Comparison of ENCODE assay signal across 12 mouse cellular contexts in the genomic region with DNA sequence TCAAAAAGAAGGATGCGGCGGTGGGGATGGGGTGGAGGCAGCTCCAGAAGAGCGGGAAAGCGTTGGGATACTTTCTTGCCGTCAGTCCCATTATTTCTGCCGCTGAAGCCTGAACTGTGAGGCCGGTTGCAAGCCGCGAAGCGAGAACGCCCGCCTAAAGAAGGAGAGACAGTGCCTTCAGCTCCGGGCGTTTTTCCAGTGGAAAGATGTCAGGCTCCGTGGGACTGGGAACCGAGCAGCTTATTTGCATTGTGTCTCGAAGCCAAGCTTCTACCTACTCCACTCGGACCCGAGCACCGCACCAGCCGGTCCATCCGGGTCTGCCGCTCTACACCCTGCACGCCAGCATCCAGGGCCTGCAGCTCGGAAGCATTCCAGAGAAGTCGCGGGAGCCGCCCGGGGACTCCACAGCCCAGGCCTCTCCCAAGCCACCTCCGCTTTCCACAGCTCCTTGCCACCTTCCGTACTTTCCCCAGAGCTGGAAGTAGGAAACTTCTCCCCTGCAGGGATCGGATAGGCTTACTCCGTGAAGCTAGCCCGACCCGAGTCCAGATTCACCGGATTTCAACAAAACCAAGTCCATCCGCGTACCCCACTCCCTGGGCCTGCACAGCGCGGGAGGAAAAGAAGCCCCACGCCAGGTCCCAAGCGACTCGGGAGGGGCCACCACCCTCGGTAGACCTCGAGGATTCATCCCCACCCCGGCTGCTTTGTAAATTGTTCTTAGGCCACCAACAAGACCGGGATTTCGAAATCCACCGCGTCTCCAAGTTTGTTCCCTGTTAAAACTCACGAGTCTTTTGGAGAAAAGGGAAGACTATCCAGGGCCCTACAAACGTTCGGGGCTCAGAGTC. TPM values are rescaled to one million over a fixed set of nuclear protein-coding genes. Genes with fewer than 3 reads are reported as not detected.
DNase-seq lines count a peak whose midpoint lies in the region; ATAC-seq lines count a peak whose summit lies in the region.
"Had no signal": no experiment of that assay in that cellular context is flagged by ENCODE, and none has a peak within 500 bp of the region (broad histone marks: within the 10 kb centered on the region; RNA-seq: fewer than 3 reads in every experiment).

No protein-coding gene starts in this region.

- H3K9ac ChIP-seq in embryonic facial prominence, embryonic 11.5 days (replicated peaks; ENCODE audit: low read length), result no peak overlapping the region
- no peak overlapping the region; the same call in 1 of the 2 replicates for H3K9ac ChIP-seq in neural tube, embryonic 11.5 days (ENCODE audit: low read length)

- H3K36me3 ChIP-seq in embryonic facial prominence, embryonic 11.5 days (replicated peaks; ENCODE audit: control insufficient read depth, insufficient read depth, low read depth, low read length), result no peaks in the 10 kb centered on the region
- no peaks in the 10 kb centered on the region for H3K36me3 ChIP-seq in neural tube, embryonic 11.5 days (ENCODE audit: control insufficient read depth, insufficient read depth, low read length)

- ATAC-seq in embryonic facial prominence, embryonic 11.5 days (replicated peaks; ENCODE audit: insufficient number of reproducible peaks, low FRiP score, low TSS enrichment, low read depth), result 0 out of 2 replicates have a peak, but pooled peaks have one; percentile 29
- no peak for ATAC-seq in neural tube, embryonic 11.5 days (ENCODE audit: insufficient read depth, low FRiP score, low TSS enrichment)

- H3K4me2 ChIP-seq in embryonic facial prominence, embryonic 11.5 days (ENCODE audit: low read depth, low read length), result peak overlapping the region; percentile 0; the same call in 1 of the 2 replicates
- no peak overlapping the region for H3K4me2 ChIP-seq in neural tube, embryonic 11.5 days (ENCODE audit: low read depth)

- 0 out of 2 replicates have a peak overlapping the region, but pooled peaks have one; percentile 3 for H3K4me3 ChIP-seq in embryonic facial prominence, embryonic 11.5 days (ENCODE audit: low read depth, low read length)
- H3K4me3 ChIP-seq in neural tube, embryonic 11.5 days (ENCODE audit: low read depth, low read length), result no peak overlapping the region

- H3K9me3 ChIP-seq in embryonic facial prominence, embryonic 11.5 days (replicated peaks; ENCODE audit: control insufficient read depth, low read length), result no peaks in the 10 kb centered on the region
- no peaks in the 10 kb centered on the region for H3K9me3 ChIP-seq in neural tube, embryonic 11.5 days (ENCODE audit: control insufficient read depth, low read length)

- DNase-seq in cerebellum, postnatal 25 days, result peak; percentile 16 to 23
- no peak for DNase-seq in cerebellum, postnatal 10 days
- DNase-seq in kidney, postnatal 10 days, result peak; percentile 29
- no peak for DNase-seq in kidney, adult 9 months
- peak; percentile 57 for DNase-seq in embryonic facial prominence, embryonic 11.5 days (ENCODE audit: low spot score)
- DNase-seq in neural tube, embryonic 11.5 days (ENCODE audit: low spot score), result peak; percentile 64
- no peak for DNase-seq in right cerebral cortex, postnatal 10 days (ENCODE audit: low spot score in 2 of 2)
- no peak for DNase-seq in adrenal gland, postnatal 14 days
- DNase-seq: cerebellum, adult 9-11 months; layer of hippocampus, postnatal 36 days; lung, postnatal 4 days had no signal

- H3K27ac ChIP-seq in embryonic facial prominence, embryonic 11.5 days (replicated peaks; ENCODE audit: low read depth, low read length), result no peak overlapping the region
- H3K27ac ChIP-seq in neural tube, embryonic 11.5 days (ENCODE audit: low read depth, low read length), result no peak overlapping the region

- peaks cover 3% of the 10 kb centered on the region; the same call in 1 of the 2 replicates for H3K4me1 ChIP-seq in embryonic facial prominence, embryonic 11.5 days (ENCODE audit: control insufficient read depth, insufficient read depth, low read length)
- no peaks in the 10 kb centered on the region for H3K4me1 ChIP-seq in neural tube, embryonic 11.5 days (ENCODE audit: control insufficient read depth, insufficient read depth, low read length)

- peaks cover 78% of the 10 kb centered on the region for H3K27me3 ChIP-seq in embryonic facial prominence, embryonic 11.5 days (ENCODE audit: control insufficient read depth, insufficient read depth, low read length)
- H3K27me3 ChIP-seq in neural tube, embryonic 11.5 days (ENCODE audit: control insufficient read depth, insufficient read depth, low read length), result peaks cover 94% of the 10 kb centered on the region

- WGBS in embryonic facial prominence, embryonic 11.5 days, result under 1% methylated on average over 53 of the region's 53 CpGs
- WGBS in neural tube, embryonic 11.5 days, result under 1% methylated on average over 53 of the region's 53 CpGs

RNA-seq across cellular contexts. Expression of a gene that starts 8.7 kb away (rescaled TPM):
- 2.0 and 8.4 TPM in 2 replicates for polyA plus RNA-seq in embryonic facial prominence, embryonic 11.5 days (2014; fragmentation: Nextera tagmentation; extraction: Ambion mirVana)
- not detected in 2 replicates for polyA plus RNA-seq in neural tube, embryonic 11.5 days (2014; fragmentation: Nextera tagmentation; extraction: Ambion mirVana)
- total RNA-seq in adrenal gland, postnatal 14 days (2021), result not detected in 2 replicates
- total RNA-seq: layer of hippocampus, postnatal 36 days had no signal
- polyA plus RNA-seq: gonadal fat pad, adult 2 months had no signal

RNA-seq across cellular contexts. Expression of a gene that starts 24.7 kb away (rescaled TPM):
- polyA plus RNA-seq in embryonic facial prominence, embryonic 11.5 days (2014; fragmentation: Nextera tagmentation; extraction: Ambion mirVana), result not detected in 2 replicates
- polyA plus RNA-seq in neural tube, embryonic 11.5 days (2014; fragmentation: Nextera tagmentation; extraction: Ambion mirVana), result not detected in 2 replicates
- total RNA-seq in adrenal gland, postnatal 14 days (2021), result 0.37 and 0.64 TPM in 2 replicates
- total RNA-seq: layer of hippocampus, postnatal 36 days had no signal
- polyA plus RNA-seq: gonadal fat pad, adult 2 months had no signal

RNA-seq across cellular contexts. Expression of a gene that starts 40.4 kb away (rescaled TPM):
- polyA plus RNA-seq in embryonic facial prominence, embryonic 11.5 days (2014; fragmentation: Nextera tagmentation; extraction: Ambion mirVana), result 0.22 TPM in 1 of 2 replicates, not detected in the other
- polyA plus RNA-seq in neural tube, embryonic 11.5 days (2014; fragmentation: Nextera tagmentation; extraction: Ambion mirVana), result not detected in 2 replicates
- total RNA-seq in adrenal gland, postnatal 14 days (2021), result not detected in 2 replicates

RNA-seq across cellular contexts. Expression of a gene that starts 46.4 kb away (rescaled TPM):
- not detected in 2 replicates for polyA plus RNA-seq in embryonic facial prominence, embryonic 11.5 days (2014; fragmentation: Nextera tagmentation; extraction: Ambion mirVana)
- not detected in 2 replicates for polyA plus RNA-seq in neural tube, embryonic 11.5 days (2014; fragmentation: Nextera tagmentation; extraction: Ambion mirVana)
- 0.26 and 8.6 TPM in 2 replicates for total RNA-seq in adrenal gland, postnatal 14 days (2021)
- total RNA-seq: layer of hippocampus, postnatal 36 days had no signal
- polyA plus RNA-seq: gonadal fat pad, adult 2 months had no signal

Comparison
In these comparisons a context has a peak if more than half of its experiments do, and no peak if none do; other contexts are left out.
1. DNase-seq: peak in cerebellum, postnatal 25 days (2 of 2), kidney, postnatal 10 days (single experiment), embryonic facial prominence, embryonic 11.5 days (single experiment) and neural tube, embryonic 11.5 days (single experiment); none in cerebellum, postnatal 10 days (0 of 2), kidney, adult 9 months (single experiment), right cerebral cortex, postnatal 10 days (0 of 2) and adrenal gland, postnatal 14 days (single experiment).